ENCODE assay signal across 8 mouse cellular contexts in the genomic region with DNA sequence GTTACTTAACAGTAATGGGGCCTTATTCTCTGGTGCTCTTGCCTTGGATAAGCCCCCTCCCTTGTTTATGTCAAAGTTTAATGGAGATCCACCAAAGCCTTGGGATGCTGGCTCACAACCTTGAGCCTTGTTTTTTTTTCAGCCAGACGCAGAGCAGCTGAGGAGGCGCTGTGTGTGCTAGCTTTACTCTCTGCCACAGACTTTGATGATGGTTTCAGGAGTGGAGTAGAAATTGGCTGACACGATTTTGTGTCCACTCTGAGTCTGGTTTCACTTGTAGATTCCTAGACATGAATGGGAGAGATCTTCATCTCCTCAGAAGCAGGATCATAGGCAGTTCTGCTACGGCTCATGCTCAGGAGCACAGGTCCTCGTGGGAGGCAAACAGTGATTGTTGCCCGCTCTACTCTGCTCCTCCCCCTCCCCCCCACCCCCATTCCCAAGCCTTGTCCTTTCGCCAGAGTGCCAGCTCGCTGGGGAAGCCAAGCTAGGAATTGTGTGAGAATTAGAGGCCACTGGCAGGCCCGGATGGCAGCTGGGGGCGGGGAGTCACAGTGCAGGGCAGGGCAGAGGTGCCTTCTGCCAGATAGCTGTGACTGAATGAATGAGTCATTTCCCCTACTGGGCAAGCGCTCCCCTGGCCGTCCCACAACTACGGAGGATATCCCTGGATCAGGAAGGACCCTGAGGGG. TPM values are rescaled to one million over a fixed set of nuclear protein-coding genes. Genes with fewer than 3 reads are reported as not detected.
DNase-seq lines count a peak whose midpoint lies in the region; ATAC-seq lines count a peak whose summit lies in the region.

No protein-coding gene starts in this region.

- peak overlapping the region; percentile 83 for H3K4me2 ChIP-seq in embryonic facial prominence, embryonic 12.5 days (replicated peaks)
- H3K4me2 ChIP-seq in heart, embryonic 12.5 days: peak overlapping the region; percentile 96
- peak overlapping the region; percentile 95 for H3K4me2 ChIP-seq in kidney, embryonic 15.5 days
- peak overlapping the region; percentile 90 for H3K4me2 ChIP-seq in stomach, embryonic 14.5 days (replicated peaks; ENCODE audit: low read depth, low read length)

- no peak overlapping the region for H3K9ac ChIP-seq in embryonic facial prominence, embryonic 12.5 days
- H3K9ac ChIP-seq in heart, embryonic 12.5 days: peak overlapping the region; percentile 73
- no peak overlapping the region for H3K9ac ChIP-seq in kidney, embryonic 15.5 days
- no peak overlapping the region for H3K9ac ChIP-seq in stomach, embryonic 14.5 days (replicated peaks; ENCODE audit: low read depth, low read length)

- H3K36me3 ChIP-seq in embryonic facial prominence, embryonic 12.5 days: no peaks in the 10 kb centered on the region
- H3K36me3 ChIP-seq in heart, embryonic 12.5 days: no peaks in the 10 kb centered on the region
- H3K36me3 ChIP-seq in kidney, embryonic 15.5 days: no peaks in the 10 kb centered on the region
- no peaks in the 10 kb centered on the region for H3K36me3 ChIP-seq in stomach, embryonic 14.5 days (ENCODE audit: control insufficient read depth, insufficient read depth, low read length)

- no peak for ATAC-seq in embryonic facial prominence, embryonic 12.5 days (ENCODE audit: insufficient number of reproducible peaks, insufficient read depth, low FRiP score, low TSS enrichment)
- ATAC-seq in heart, embryonic 12.5 days (ENCODE audit: insufficient number of reproducible peaks, low FRiP score): peak; percentile 80
- ATAC-seq in kidney, embryonic 15.5 days (replicated peaks; ENCODE audit: low FRiP score): peak; percentile 82
- peak; percentile 76 for ATAC-seq in stomach, embryonic 14.5 days (ENCODE audit: insufficient number of reproducible peaks, insufficient read depth, low FRiP score, low read depth)

- peak overlapping the region; percentile 41 for H3K4me3 ChIP-seq in embryonic facial prominence, embryonic 12.5 days
- H3K4me3 ChIP-seq in heart, embryonic 12.5 days: peak overlapping the region; percentile 63
- H3K4me3 ChIP-seq in kidney, embryonic 15.5 days (replicated peaks): peak overlapping the region; percentile 49
- peak overlapping the region; percentile 38 for H3K4me3 ChIP-seq in stomach, embryonic 14.5 days (ENCODE audit: low read depth, low read length)

- peak; percentile 87 for DNase-seq in 3134 (ENCODE audit: extremely low read depth, insufficient read length, low spot score)
- peak; percentile 57 to 58 for DNase-seq in adrenal gland, adult 18-20 months (ENCODE audit: low spot score in 2 of 2)
- peak; percentile 74 for DNase-seq in lung, postnatal 25 days (ENCODE audit: low spot score)
- no peak for DNase-seq in frontal cortex, postnatal 36 days (ENCODE audit: low spot score in 2 of 2)

- H3K9me3 ChIP-seq in embryonic facial prominence, embryonic 12.5 days: no peaks in the 10 kb centered on the region
- H3K9me3 ChIP-seq in heart, embryonic 12.5 days (replicated peaks): no peaks in the 10 kb centered on the region
- no peaks in the 10 kb centered on the region for H3K9me3 ChIP-seq in kidney, embryonic 15.5 days (replicated peaks)
- no peaks in the 10 kb centered on the region for H3K9me3 ChIP-seq in stomach, embryonic 14.5 days (ENCODE audit: control insufficient read depth, low read depth, low read length)

- peaks cover 50% of the 10 kb centered on the region for H3K27me3 ChIP-seq in embryonic facial prominence, embryonic 12.5 days
- peaks cover 13% of the 10 kb centered on the region; the same call in 1 of the 2 replicates for H3K27me3 ChIP-seq in heart, embryonic 12.5 days (replicated peaks)
- peaks cover 77% of the 10 kb centered on the region for H3K27me3 ChIP-seq in kidney, embryonic 15.5 days
- peaks cover 18% of the 10 kb centered on the region for H3K27me3 ChIP-seq in stomach, embryonic 14.5 days (ENCODE audit: control insufficient read depth, insufficient read depth, low read length)

- H3K27ac ChIP-seq in embryonic facial prominence, embryonic 12.5 days: no peak overlapping the region
- H3K27ac ChIP-seq in heart, embryonic 12.5 days (ENCODE audit: poor library complexity, severe bottlenecking): peak overlapping the region; percentile 75
- H3K27ac ChIP-seq in kidney, embryonic 15.5 days: no peak overlapping the region
- H3K27ac ChIP-seq in stomach, embryonic 14.5 days (ENCODE audit: low read length): no peak overlapping the region

- 2% methylated on average over 13 of the region's 13 CpGs for WGBS in embryonic facial prominence, embryonic 12.5 days
- 2% methylated on average over 13 of the region's 13 CpGs for WGBS in heart, embryonic 12.5 days
- under 1% methylated on average over 13 of the region's 13 CpGs for WGBS in kidney, embryonic 15.5 days
- WGBS in stomach, embryonic 14.5 days: 5% methylated on average over 13 of the region's 13 CpGs

- peaks cover 22% of the 10 kb centered on the region for H3K4me1 ChIP-seq in embryonic facial prominence, embryonic 12.5 days
- H3K4me1 ChIP-seq in heart, embryonic 12.5 days (replicated peaks): peaks cover 35% of the 10 kb centered on the region
- H3K4me1 ChIP-seq in kidney, embryonic 15.5 days: peaks cover 38% of the 10 kb centered on the region
- peaks cover 17% of the 10 kb centered on the region for H3K4me1 ChIP-seq in stomach, embryonic 14.5 days (ENCODE audit: control insufficient read depth, insufficient read depth, low read length)

RNA-seq across cellular contexts. Expression of gene Upp1, which starts 0.4 kb away (rescaled TPM):
- 10 to 100 TPM; 11.0 to 12.2 TPM for total RNA-seq in adrenal gland, adult 18-20 months (2021)
- polyA plus RNA-seq in embryonic facial prominence, embryonic 12.5 days (2016; fragmentation: Nextera tagmentation; extraction: Ambion mirVana): 3.4 and 4.5 TPM in 2 replicates
- 23.3 and 25.1 TPM in 2 replicates for polyA plus RNA-seq in heart, embryonic 12.5 days (2016; fragmentation: Nextera tagmentation; extraction: Ambion mirVana)
- 11.4 and 12.4 TPM in 2 replicates for polyA plus RNA-seq in kidney, embryonic 15.5 days (2015; fragmentation: Nextera tagmentation; extraction: Ambion mirVana)
- 6.0 and 8.3 TPM in 2 replicates for polyA plus RNA-seq in stomach, embryonic 14.5 days (2014; fragmentation: Nextera tagmentation; extraction: Ambion mirVana)

Comparison
In these comparisons a context has a peak if more than half of its experiments do, and no peak if none do; other contexts are left out.
1. DNase-seq: peak in 3134 (single experiment), adrenal gland, adult 18-20 months (2 of 2) and lung, postnatal 25 days (single experiment); none in frontal cortex, postnatal 36 days (0 of 2).
2. Peak in every context shown above with its lines, with median percentiles within 50 percentile points of each other: H3K4me2 ChIP-seq and H3K4me3 ChIP-seq.